Mouse (Mus musculus): ENCODE measurements around the gene Gsta2. TPM values are rescaled to one million over a fixed set of nuclear protein-coding genes. Genes with fewer than 3 reads are reported as not detected.
"Not testable (repeated sequence)": the region's sequence is repeated elsewhere in the genome, so short reads cannot be mapped to it uniquely, and the experiment has no call there.

Gsta2 gene
- polyA plus RNA-seq, 1 experiment: 4.3 TPM

GRCm38 (mm10) chr9:78372827-78373504 lies 17.4 kb upstream of the Gsta2 start:
- H3K4me1 ChIP-seq (ENCODE audit: control insufficient read depth, insufficient read depth, low read length): no peaks in the 10 kb centered on the region
- TF ChIP-seq CTCF (IDR thresholded peaks at IDR 0.05; ENCODE audit: control insufficient read depth, insufficient read depth, low read length): no peak
- no peak for TF ChIP-seq POLR2A (IDR thresholded peaks at IDR 0.05; ENCODE audit: borderline replicate concordance, control insufficient read depth, low read depth, low read length)
- no peak overlapping the region for H3K4me3 ChIP-seq (replicated peaks; ENCODE audit: control insufficient read depth, low read depth, low read length)
- 75% methylated on average over 10 of the region's 10 CpGs for WGBS
- no peak overlapping the region for H3K27ac ChIP-seq (ENCODE audit: control insufficient read depth, insufficient read depth, low read depth, low read length, poor library complexity)

GRCm38 (mm10) chr9:78371441-78371840 lies 15.9 kb upstream of the Gsta2 start:
- Histone ChIP-seq H3K27ac (ENCODE audit: control insufficient read depth, insufficient read depth, low read depth, low read length, poor library complexity) (no peak overlapping the region), H3K4me1 (ENCODE audit: control insufficient read depth, insufficient read depth, low read length) (no peaks in the 10 kb centered on the region), H3K4me3 (replicated peaks; ENCODE audit: control insufficient read depth, low read depth, low read length) (no peak overlapping the region)
- WGBS: 76% methylated on average over 3 of the region's 3 CpGs
- TF ChIP-seq CTCF (IDR thresholded peaks at IDR 0.05; ENCODE audit: control insufficient read depth, insufficient read depth, low read length): no peak
- TF ChIP-seq POLR2A (IDR thresholded peaks at IDR 0.05; ENCODE audit: borderline replicate concordance, control insufficient read depth, low read depth, low read length): no peak

GRCm38 (mm10) chr9:78369786-78370185 lies 14.2 kb upstream of the Gsta2 start:
- no peak for TF ChIP-seq POLR2A (IDR thresholded peaks at IDR 0.05; ENCODE audit: borderline replicate concordance, control insufficient read depth, low read depth, low read length)
- Histone ChIP-seq H3K4me3 (replicated peaks; ENCODE audit: control insufficient read depth, low read depth, low read length) (no peak overlapping the region), H3K27ac (ENCODE audit: control insufficient read depth, insufficient read depth, low read depth, low read length, poor library complexity) (no peak overlapping the region), H3K4me1 (ENCODE audit: control insufficient read depth, insufficient read depth, low read length) (no peaks in the 10 kb centered on the region)
- WGBS: 78% methylated on average over 7 of the region's 7 CpGs

GRCm38 (mm10) chr9:78369349-78369748 lies 13.8 kb upstream of the Gsta2 start:
- Histone ChIP-seq H3K4me1 (ENCODE audit: control insufficient read depth, insufficient read depth, low read length) (no peaks in the 10 kb centered on the region), H3K4me3 (replicated peaks; ENCODE audit: control insufficient read depth, low read depth, low read length) (no peak overlapping the region), H3K27ac (ENCODE audit: control insufficient read depth, insufficient read depth, low read depth, low read length, poor library complexity) (no peak overlapping the region)
- TF ChIP-seq POLR2A (IDR thresholded peaks at IDR 0.05; ENCODE audit: borderline replicate concordance, control insufficient read depth, low read depth, low read length) (no peak), CTCF (IDR thresholded peaks at IDR 0.05; ENCODE audit: control insufficient read depth, insufficient read depth, low read length) (no peak)
- WGBS: 88% methylated on average over 2 of the region's 2 CpGs

- H3K27ac ChIP-seq (ENCODE audit: control insufficient read depth, insufficient read depth, low read depth, low read length, poor library complexity): no peak overlapping the region
- TF ChIP-seq POLR2A (IDR thresholded peaks at IDR 0.05; ENCODE audit: borderline replicate concordance, control insufficient read depth, low read depth, low read length) (no peak), CTCF (IDR thresholded peaks at IDR 0.05; ENCODE audit: control insufficient read depth, insufficient read depth, low read length) (no peak)
- 59% methylated on average over 3 of the region's 3 CpGs for WGBS
- H3K4me3 ChIP-seq (replicated peaks; ENCODE audit: control insufficient read depth, low read depth, low read length): no peak overlapping the region
- H3K4me1 ChIP-seq (ENCODE audit: control insufficient read depth, insufficient read depth, low read length): no peaks in the 10 kb centered on the region
Measured at GRCm38 (mm10) chr9:78368671-78369293, 13.2 kb upstream of the Gsta2 start.

GRCm38 (mm10) chr9:78367959-78368358 lies 12.4 kb upstream of the Gsta2 start, which contains the start of gene Dppa5a:
Gene Dppa5a, minus strand, starts transcription at chr9:78368177.
- WGBS: 77% methylated on average over 16 of the region's 16 CpGs
- H3K27ac ChIP-seq (ENCODE audit: control insufficient read depth, insufficient read depth, low read depth, low read length, poor library complexity); H3K4me1 ChIP-seq (ENCODE audit: control insufficient read depth, insufficient read depth, low read length); H3K4me3 ChIP-seq (replicated peaks; ENCODE audit: control insufficient read depth, low read depth, low read length): not testable (repeated sequence)

- WGBS: 33% methylated on average over 13 of the region's 13 CpGs
- Histone ChIP-seq H3K4me3 (replicated peaks; ENCODE audit: control insufficient read depth, low read depth, low read length) (no peak overlapping the region), H3K4me1 (ENCODE audit: control insufficient read depth, insufficient read depth, low read length) (no peaks in the 10 kb centered on the region), H3K27ac (ENCODE audit: control insufficient read depth, insufficient read depth, low read depth, low read length, poor library complexity) (no peak overlapping the region)
- TF ChIP-seq POLR2A (IDR thresholded peaks at IDR 0.05; ENCODE audit: borderline replicate concordance, control insufficient read depth, low read depth, low read length) (no peak), CTCF (IDR thresholded peaks at IDR 0.05; ENCODE audit: control insufficient read depth, insufficient read depth, low read length) (no peak)
Measured at GRCm38 (mm10) chr9:78365850-78366544, 10.4 kb upstream of the Gsta2 start.

- no peak overlapping the region for H3K27ac ChIP-seq (ENCODE audit: control insufficient read depth, insufficient read depth, low read depth, low read length, poor library complexity)
- WGBS: 88% methylated on average over 6 of the region's 6 CpGs
- TF ChIP-seq CTCF (IDR thresholded peaks at IDR 0.05; ENCODE audit: control insufficient read depth, insufficient read depth, low read length): no peak
- no peak for TF ChIP-seq POLR2A (IDR thresholded peaks at IDR 0.05; ENCODE audit: borderline replicate concordance, control insufficient read depth, low read depth, low read length)
- H3K4me3 ChIP-seq (replicated peaks; ENCODE audit: control insufficient read depth, low read depth, low read length): no peak overlapping the region
- no peaks in the 10 kb centered on the region for H3K4me1 ChIP-seq (ENCODE audit: control insufficient read depth, insufficient read depth, low read length)
Measured at GRCm38 (mm10) chr9:78364701-78365100, 9.1 kb upstream of the Gsta2 start.
